Mouse (Mus musculus) heart, adult 2 months (tissue): ENCODE data around the gene Dscam.

ENCODE experiments used
- CTCF ChIP-seq: fragments of 200-600 bp; IDR thresholded peaks from 2 replicates; pipeline ENCODE4 v1.8.1; 2022; ENCODE audit warnings: antibody characterized with exemption, mild to moderate bottlenecking, moderate library complexity
- POLR2A ChIP-seq: fragments of 200-500 bp; IDR thresholded peaks from 2 replicates; pipeline ENCODE4 v1.6.1; 2011; ENCODE audit warnings: mild to moderate bottlenecking, low read depth, low read length, control low read depth; ENCODE audit not compliant: insufficient read depth

DNA sequence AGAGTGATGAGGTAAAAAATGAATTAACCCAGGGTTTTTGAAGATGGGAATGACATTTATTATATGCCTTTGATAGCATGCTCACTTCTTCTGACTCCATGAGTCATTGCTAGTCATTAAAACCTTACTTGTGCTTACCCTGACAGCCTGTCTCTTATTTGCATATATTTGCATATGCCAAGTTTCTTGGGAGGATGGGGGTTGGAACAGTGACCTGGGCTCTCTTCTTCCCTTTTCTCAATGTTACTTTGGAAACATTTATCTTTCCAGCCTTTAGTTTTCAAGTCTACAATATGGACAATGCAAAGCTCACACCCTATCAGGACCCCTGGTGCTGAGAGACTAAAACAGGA lies 535.8 kb downstream of the Dscam start:
- TF ChIP-seq POLR2A (no peak), CTCF (no peak)
